Mouse (Mus musculus): ENCODE measurements at regions not wholly inside any gene's neighbourhood (a gene's known extent, or its start where the extent isn't known, plus 50 kb on each side); places are given as distances from the start of the nearest gene placed in this dataset.
"Not testable (repeated sequence)": the region's sequence is repeated elsewhere in the genome, so short reads cannot be mapped to it uniquely, and the experiment has no call there.

- no peak for DNase-seq (ENCODE audit: low spot score)
Observed at GRCm38 (mm10) chr10:111592416-111593149, 86.5 kb downstream of the Phlda1 start.

GRCm38 (mm10) chr10:111593280-111593679, 87.2 kb downstream of the Phlda1 start:
- DNase-seq (ENCODE audit: low spot score) = no peak

- DNase-seq (ENCODE audit: low spot score) = no peak
Observed at GRCm38 (mm10) chr10:111594171-111594570, 88.1 kb downstream of the Phlda1 start.

GRCm38 (mm10) chr10:111594651-111595050, 88.6 kb downstream of the Phlda1 start:
- no peak for DNase-seq (ENCODE audit: low spot score)

- DNase-seq (ENCODE audit: low spot score) = no peak
Observed at GRCm38 (mm10) chr10:111595513-111595995, 89.5 kb downstream of the Phlda1 start.

GRCm38 (mm10) chr10:111598650-111599049, 92.6 kb downstream of the Phlda1 start:
- no peak for DNase-seq (ENCODE audit: low spot score)

- no peak for DNase-seq (ENCODE audit: low spot score)
Observed at GRCm38 (mm10) chr10:111599297-111600250, 93.5 kb downstream of the Phlda1 start.

GRCm38 (mm10) chr10:111600251-111600620, 94.2 kb downstream of the Phlda1 start:
- no peak for DNase-seq (ENCODE audit: low spot score)

- peak; percentile 31 for DNase-seq (ENCODE audit: low spot score)
Observed at GRCm38 (mm10) chr10:111600677-111601099, 94.6 kb downstream of the Phlda1 start.

- no peak for DNase-seq (ENCODE audit: low spot score)
Observed at GRCm38 (mm10) chr10:111603166-111603565, 97.1 kb downstream of the Phlda1 start.

- DNase-seq (ENCODE audit: low spot score) = not testable (repeated sequence)
Observed at GRCm38 (mm10) chr10:111607381-111607780, 101.3 kb downstream of the Phlda1 start.

- no peak for DNase-seq (ENCODE audit: low spot score)
Observed at GRCm38 (mm10) chr10:111608385-111609093, 102.5 kb downstream of the Phlda1 start.

- no peak for DNase-seq (ENCODE audit: low spot score)
Observed at GRCm38 (mm10) chr10:111609889-111610288, 103.8 kb downstream of the Phlda1 start.

- DNase-seq (ENCODE audit: low spot score) = no peak
Observed at GRCm38 (mm10) chr10:111619627-111620270, 113.7 kb downstream of the Phlda1 start.

- DNase-seq (ENCODE audit: low spot score) = no peak
Observed at GRCm38 (mm10) chr10:111620927-111621676, 115.0 kb downstream of the Phlda1 start.

- no peak for DNase-seq (ENCODE audit: low spot score)
Observed at GRCm38 (mm10) chr10:111622789-111623188, 116.7 kb downstream of the Phlda1 start.

GRCm38 (mm10) chr10:111624021-111624420, 117.9 kb downstream of the Phlda1 start:
- no peak for DNase-seq (ENCODE audit: low spot score)

GRCm38 (mm10) chr10:111624624-111625023, 118.5 kb downstream of the Phlda1 start:
- DNase-seq (ENCODE audit: low spot score) = no peak

- no peak for DNase-seq (ENCODE audit: low spot score)
Observed at GRCm38 (mm10) chr10:111625573-111625972, 119.5 kb downstream of the Phlda1 start.

GRCm38 (mm10) chr10:111626009-111626408, 119.9 kb downstream of the Phlda1 start:
- DNase-seq (ENCODE audit: low spot score) = no peak

- DNase-seq (ENCODE audit: low spot score) = no peak
Observed at GRCm38 (mm10) chr10:111636283-111636682, 130.2 kb downstream of the Phlda1 start.

All from urinary bladder, postnatal 10 days (tissue).